In the genomic region with DNA sequence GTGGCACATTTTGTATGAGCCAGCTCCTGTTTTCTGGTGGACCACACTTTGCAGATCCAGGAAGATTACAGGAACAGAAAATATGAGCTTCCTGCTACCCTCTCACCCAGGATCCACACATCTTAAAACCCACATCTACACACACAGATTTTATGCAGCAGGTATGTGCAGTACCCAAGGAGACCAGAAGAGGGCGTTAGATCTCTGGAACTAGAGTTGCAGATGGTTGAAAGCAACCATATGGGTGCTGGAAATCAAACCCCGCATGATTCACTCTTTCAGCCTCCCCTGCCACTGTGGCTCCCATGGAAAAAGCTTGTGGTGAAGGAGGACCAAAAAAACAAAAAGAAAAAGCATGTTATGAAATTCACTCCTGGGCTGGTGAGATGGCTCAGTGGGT, we compare ENCODE assay signal across 16 mouse cellular contexts. TPM values are rescaled to one million over a fixed set of nuclear protein-coding genes. Genes with fewer than 3 reads are reported as not detected.
DNase-seq lines count a peak whose midpoint lies in the region; ATAC-seq and TF ChIP-seq lines count a peak whose summit lies in the region.
"Had no signal": no experiment of that assay in that cellular context is flagged by ENCODE, and none has a peak within 500 bp of the region (broad histone marks: within the 10 kb centered on the region; RNA-seq: fewer than 3 reads in every experiment).

No protein-coding gene starts in this region.

- H3K9me3 ChIP-seq in hindbrain, postnatal 0 days (ENCODE audit: low read length) = no peaks in the 10 kb centered on the region
- no peaks in the 10 kb centered on the region for H3K9me3 ChIP-seq in hindbrain, embryonic 16.5 days (ENCODE audit: control insufficient read depth, low read length)
- H3K9me3 ChIP-seq in midbrain, postnatal 0 days (ENCODE audit: low read length) = no peaks in the 10 kb centered on the region
- H3K9me3 ChIP-seq in midbrain, embryonic 13.5 days = no peaks in the 10 kb centered on the region
- H3K9me3 ChIP-seq: forebrain, embryonic 12.5 days had no signal

- WGBS in hindbrain, postnatal 0 days = 67% methylated on average over 2 of the region's 2 CpGs
- 68% methylated on average over 2 of the region's 2 CpGs for WGBS in hindbrain, embryonic 16.5 days
- 87% methylated on average over 2 of the region's 2 CpGs for WGBS in midbrain, postnatal 0 days
- WGBS in midbrain, embryonic 13.5 days = 58% methylated on average over 2 of the region's 2 CpGs

- no peaks in the 10 kb centered on the region for H3K27me3 ChIP-seq in hindbrain, postnatal 0 days (ENCODE audit: insufficient read depth, low read length)
- no peaks in the 10 kb centered on the region for H3K27me3 ChIP-seq in hindbrain, embryonic 16.5 days (replicated peaks; ENCODE audit: control insufficient read depth, insufficient read depth, low read length)
- H3K27me3 ChIP-seq in midbrain, postnatal 0 days (ENCODE audit: insufficient read depth, low read length) = no peaks in the 10 kb centered on the region
- no peaks in the 10 kb centered on the region for H3K27me3 ChIP-seq in midbrain, embryonic 13.5 days

- no peak overlapping the region for H3K27ac ChIP-seq in hindbrain, postnatal 0 days
- H3K27ac ChIP-seq in hindbrain, embryonic 16.5 days (ENCODE audit: low read depth, low read length) = no peak overlapping the region
- no peak overlapping the region for H3K27ac ChIP-seq in midbrain, postnatal 0 days (ENCODE audit: low read depth, low read length)
- H3K27ac ChIP-seq in midbrain, embryonic 13.5 days = no peak overlapping the region
- H3K27ac ChIP-seq: forebrain, embryonic 12.5 days; hindbrain, embryonic 14.5 days had no signal

- TF ChIP-seq CTCF in hindbrain, postnatal 0 days (IDR thresholded peaks at IDR 0.05; ENCODE audit: low read depth) = peak; percentile 31
- TF ChIP-seq CTCF in midbrain, postnatal 0 days (IDR thresholded peaks at IDR 0.05) = peak; percentile 35; the same call in 1 of the 2 replicates

- no peaks in the 10 kb centered on the region for H3K4me1 ChIP-seq in hindbrain, postnatal 0 days (ENCODE audit: insufficient read depth, low read length)
- H3K4me1 ChIP-seq in hindbrain, embryonic 16.5 days (ENCODE audit: control insufficient read depth, insufficient read depth, low read depth, low read length) = peaks cover 3% of the 10 kb centered on the region; the same call in 1 of the 2 replicates
- no peaks in the 10 kb centered on the region for H3K4me1 ChIP-seq in midbrain, postnatal 0 days (ENCODE audit: insufficient read depth, low read length)
- peaks cover 12% of the 10 kb centered on the region for H3K4me1 ChIP-seq in midbrain, embryonic 13.5 days (replicated peaks)

- H3K36me3 ChIP-seq in hindbrain, postnatal 0 days (ENCODE audit: insufficient read depth, low read length) = no peaks in the 10 kb centered on the region
- no peaks in the 10 kb centered on the region for H3K36me3 ChIP-seq in hindbrain, embryonic 16.5 days (ENCODE audit: control insufficient read depth, insufficient read depth, low read length)
- H3K36me3 ChIP-seq in midbrain, postnatal 0 days (ENCODE audit: insufficient read depth, low read length) = no peaks in the 10 kb centered on the region
- H3K36me3 ChIP-seq in midbrain, embryonic 13.5 days = no peaks in the 10 kb centered on the region
- H3K36me3 ChIP-seq: forebrain, embryonic 12.5 days had no signal

- no peak for DNase-seq in hindbrain, postnatal 0 days (ENCODE audit: low spot score)
- no peak for DNase-seq in midbrain, postnatal 0 days (ENCODE audit: low spot score)
- peak; percentile 69 for DNase-seq in R1 (ENCODE audit: low read depth, low spot score)
- DNase-seq in testis, postnatal 10 days (ENCODE audit: low spot score) = peak; percentile 49
- DNase-seq in Muller cell, postnatal 12 days (ENCODE audit: inconsistent ontology term) = no peak
- no peak for DNase-seq in layer of hippocampus, adult 9-10 months (ENCODE audit: low spot score)
- DNase-seq: adrenal gland, adult 8-10 months; cerebellum, adult 9-10 months; embryo, embryonic 11 days; thymus, adult 2 months had no signal

- H3K4me3 ChIP-seq in hindbrain, postnatal 0 days (ENCODE audit: low read length) = no peak overlapping the region
- no peak overlapping the region for H3K4me3 ChIP-seq in hindbrain, embryonic 16.5 days (ENCODE audit: low read length)
- no peak overlapping the region for H3K4me3 ChIP-seq in midbrain, postnatal 0 days (ENCODE audit: low read depth, low read length)
- H3K4me3 ChIP-seq in midbrain, embryonic 13.5 days (replicated peaks) = no peak overlapping the region
- H3K4me3 ChIP-seq: forebrain, embryonic 12.5 days had no signal

- H3K4me2 ChIP-seq in hindbrain, postnatal 0 days (ENCODE audit: low read depth, low read length) = no peak overlapping the region
- no peak overlapping the region for H3K4me2 ChIP-seq in hindbrain, embryonic 16.5 days (ENCODE audit: low read length)
- no peak overlapping the region for H3K4me2 ChIP-seq in midbrain, postnatal 0 days (ENCODE audit: low read depth, low read length, poor library complexity, severe bottlenecking)
- H3K4me2 ChIP-seq in midbrain, embryonic 13.5 days (replicated peaks) = no peak overlapping the region
- H3K4me2 ChIP-seq: forebrain, embryonic 12.5 days; hindbrain, embryonic 14.5 days had no signal

- ATAC-seq in hindbrain, postnatal 0 days = no peak
- ATAC-seq in hindbrain, embryonic 16.5 days = no peak
- no peak for ATAC-seq in midbrain, postnatal 0 days (ENCODE audit: low FRiP score)
- no peak for ATAC-seq in midbrain, embryonic 13.5 days

- no peak overlapping the region for H3K9ac ChIP-seq in hindbrain, postnatal 0 days (replicated peaks; ENCODE audit: low read length)
- H3K9ac ChIP-seq in hindbrain, embryonic 16.5 days (ENCODE audit: low read depth, low read length) = no peak overlapping the region
- H3K9ac ChIP-seq in midbrain, postnatal 0 days (replicated peaks; ENCODE audit: low read length, poor library complexity, severe bottlenecking) = no peak overlapping the region
- H3K9ac ChIP-seq in midbrain, embryonic 13.5 days (replicated peaks) = no peak overlapping the region
- H3K9ac ChIP-seq: forebrain, embryonic 12.5 days; hindbrain, embryonic 14.5 days had no signal

RNA-seq across cellular contexts. Expression of gene Olfml2a, which starts 7.3 kb away (rescaled TPM):
- total RNA-seq in hindbrain, postnatal 0 days (2014; rRNA removed) = 7.5 and 8.8 TPM in 2 replicates
- 2.7 and 3.3 TPM in 2 replicates for polyA plus RNA-seq in hindbrain, postnatal 0 days (2015; fragmentation: Nextera tagmentation; extraction: Ambion mirVana)
- 4.4 and 6.9 TPM in 2 replicates for polyA plus RNA-seq in hindbrain, embryonic 16.5 days (2015; fragmentation: Nextera tagmentation; extraction: Ambion mirVana)
- 10.0 and 10.6 TPM in 2 replicates for total RNA-seq in midbrain, postnatal 0 days (2014; rRNA removed)
- polyA plus RNA-seq in midbrain, postnatal 0 days (2015; fragmentation: Nextera tagmentation; extraction: Ambion mirVana) = 2.7 and 3.1 TPM in 2 replicates
- 2.2 and 2.4 TPM in 2 replicates for polyA plus RNA-seq in midbrain, embryonic 13.5 days (2015; fragmentation: Nextera tagmentation; extraction: Ambion mirVana)
- total RNA-seq: granulocyte monocyte progenitor cell, adult 5-6 weeks; megakaryocyte-erythroid progenitor cell, adult 5-6 weeks had no signal

RNA-seq across cellular contexts. Expression of gene Nr6a1, which starts 11.6 kb away (rescaled TPM):
- total RNA-seq in hindbrain, postnatal 0 days (2014; rRNA removed) = 9.0 and 11.1 TPM in 2 replicates
- polyA plus RNA-seq in hindbrain, postnatal 0 days (2015; fragmentation: Nextera tagmentation; extraction: Ambion mirVana) = 1.6 and 1.8 TPM in 2 replicates
- 1.8 and 2.4 TPM in 2 replicates for polyA plus RNA-seq in hindbrain, embryonic 16.5 days (2015; fragmentation: Nextera tagmentation; extraction: Ambion mirVana)
- total RNA-seq in midbrain, postnatal 0 days (2014; rRNA removed) = 4.9 and 11.5 TPM in 2 replicates
- 0.93 and 0.98 TPM in 2 replicates for polyA plus RNA-seq in midbrain, postnatal 0 days (2015; fragmentation: Nextera tagmentation; extraction: Ambion mirVana)
- 1.9 and 2.0 TPM in 2 replicates for polyA plus RNA-seq in midbrain, embryonic 13.5 days (2015; fragmentation: Nextera tagmentation; extraction: Ambion mirVana)

RNA-seq across cellular contexts. Expression of gene Wdr38, which starts 58.2 kb away (rescaled TPM):
- total RNA-seq in hindbrain, postnatal 0 days (2014; rRNA removed) = 0.93 and 1.2 TPM in 2 replicates
- 0.66 and 0.73 TPM in 2 replicates for polyA plus RNA-seq in hindbrain, postnatal 0 days (2015; fragmentation: Nextera tagmentation; extraction: Ambion mirVana)
- polyA plus RNA-seq in hindbrain, embryonic 16.5 days (2015; fragmentation: Nextera tagmentation; extraction: Ambion mirVana) = 1.5 and 1.7 TPM in 2 replicates
- total RNA-seq in midbrain, postnatal 0 days (2014; rRNA removed) = 0.71 and 3.4 TPM in 2 replicates
- polyA plus RNA-seq in midbrain, postnatal 0 days (2015; fragmentation: Nextera tagmentation; extraction: Ambion mirVana) = 0.49 and 0.72 TPM in 2 replicates
- polyA plus RNA-seq in midbrain, embryonic 13.5 days (2015; fragmentation: Nextera tagmentation; extraction: Ambion mirVana) = 1.6 and 1.8 TPM in 2 replicates

Comparison
In these comparisons a context has a peak if more than half of its experiments do, and no peak if none do; other contexts are left out.
1. DNase-seq: peak in R1 (single experiment) and testis, postnatal 10 days (single experiment); none in hindbrain, postnatal 0 days (single experiment), midbrain, postnatal 0 days (single experiment), Muller cell, postnatal 12 days (single experiment) and layer of hippocampus, adult 9-10 months (single experiment).